Mouse (Mus musculus) ES-Bruce4 (cell line): ENCODE results near the gene Ubxn1. TPM values are rescaled to one million over a fixed set of nuclear protein-coding genes. Genes with fewer than 3 reads are reported as not detected.

Experiments
- H3K27ac ChIP-seq: 2 replicates; pipeline ENCODE4 v1.5.1; 2012; ENCODE audit warnings: low read length, inconsistent platforms; ENCODE audit not compliant: insufficient read depth
- H3K27me3 ChIP-seq: 2 replicates; pipeline ENCODE4 v1.6.1; 2012; ENCODE audit warnings: mild to moderate bottlenecking, low read length, inconsistent platforms; ENCODE audit not compliant: control insufficient read depth, poor library complexity, insufficient read depth, severe bottlenecking
- H3K36me3 ChIP-seq: 2 replicates; pipeline ENCODE4 v1.6.1; 2012; ENCODE audit warnings: inconsistent platforms, mild to moderate bottlenecking, low read length, moderate library complexity; ENCODE audit not compliant: control insufficient read depth, poor library complexity, insufficient read depth, severe bottlenecking
- H3K4me1 ChIP-seq: one replicate; pipeline ENCODE4 v1.8.1; 2011; ENCODE audit warnings: low read length; ENCODE audit not compliant: control insufficient read depth, insufficient read depth
- H3K4me3 ChIP-seq: 2 replicates; pipeline ENCODE4 v1.5.1; 2011; ENCODE audit warnings: low read depth, mild to moderate bottlenecking, low read length
- H3K9ac ChIP-seq: 2 replicates; pipeline ENCODE4 v1.6.1; 2012; ENCODE audit warnings: low read depth, mild to moderate bottlenecking, inconsistent platforms; ENCODE audit not compliant: poor library complexity, severe bottlenecking
- H3K9me3 ChIP-seq: replicated peaks from 2 replicates; pipeline ENCODE4 v1.6.1; 2012; ENCODE audit warnings: mild to moderate bottlenecking, low read length, inconsistent platforms; ENCODE audit not compliant: control insufficient read depth, poor library complexity, insufficient read depth, severe bottlenecking
- CTCF ChIP-seq: IDR thresholded peaks from one replicate; pipeline ENCODE4 v1.8.1; 2011; ENCODE audit warnings: low read depth, low read length
- EP300 ChIP-seq: IDR thresholded peaks from 2 replicates; pipeline ENCODE4 v1.6.1; 2011; ENCODE audit warnings: low read depth, low read length; ENCODE audit not compliant: insufficient read depth
- POLR2A ChIP-seq: IDR thresholded peaks from one replicate; pipeline ENCODE4 v1.8.1; 2011; ENCODE audit warnings: low read length; ENCODE audit not compliant: insufficient read depth
- polyA plus RNA-seq: library from polyadenylated mRNA; stranded (reverse); fragments of >200 nt; gene quantifications from 2 replicates; pipeline ENCODE4 v1.2.4, GENCODE M21; 2011; ENCODE audit warnings: low read depth; ENCODE audit not compliant: missing spikeins, insufficient read depth, insufficient read length

The Ubxn1 gene
- polyA plus RNA-seq, 1 experiment, result 201 TPM

DNA sequence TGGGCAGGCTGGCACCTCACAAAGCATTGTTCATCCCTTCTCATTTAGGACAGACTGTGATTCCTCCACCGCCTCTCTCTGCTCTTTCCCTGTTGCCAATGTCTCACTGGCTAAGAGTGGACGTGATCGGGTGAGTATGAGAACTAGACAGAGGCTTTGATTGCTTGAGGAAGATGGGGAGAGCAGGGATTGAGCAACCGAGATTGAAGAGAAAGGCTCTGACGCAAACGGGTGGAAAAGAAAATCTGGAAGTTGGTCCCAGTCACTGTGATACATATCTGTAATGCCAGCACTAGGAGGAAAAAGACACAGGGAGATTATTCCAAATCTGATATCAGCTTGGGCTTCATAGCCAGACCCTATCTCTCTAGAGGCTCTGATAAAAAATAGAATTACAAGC is 28.3 kb upstream of the Ubxn1 start:
- TF ChIP-seq POLR2A (no peak), CTCF (no peak), EP300 (no peak)
- H3K4me3 ChIP-seq, result no peak overlapping the region
- H3K9me3 ChIP-seq, result no peaks in the 10 kb centered on the region
- peaks cover 2% of the 10 kb centered on the region for H3K4me1 ChIP-seq
- no peaks in the 10 kb centered on the region for H3K27me3 ChIP-seq
- peaks cover 13% of the 10 kb centered on the region for H3K36me3 ChIP-seq
- H3K9ac ChIP-seq, result no peak overlapping the region
- no peak overlapping the region for H3K27ac ChIP-seq

DNA sequence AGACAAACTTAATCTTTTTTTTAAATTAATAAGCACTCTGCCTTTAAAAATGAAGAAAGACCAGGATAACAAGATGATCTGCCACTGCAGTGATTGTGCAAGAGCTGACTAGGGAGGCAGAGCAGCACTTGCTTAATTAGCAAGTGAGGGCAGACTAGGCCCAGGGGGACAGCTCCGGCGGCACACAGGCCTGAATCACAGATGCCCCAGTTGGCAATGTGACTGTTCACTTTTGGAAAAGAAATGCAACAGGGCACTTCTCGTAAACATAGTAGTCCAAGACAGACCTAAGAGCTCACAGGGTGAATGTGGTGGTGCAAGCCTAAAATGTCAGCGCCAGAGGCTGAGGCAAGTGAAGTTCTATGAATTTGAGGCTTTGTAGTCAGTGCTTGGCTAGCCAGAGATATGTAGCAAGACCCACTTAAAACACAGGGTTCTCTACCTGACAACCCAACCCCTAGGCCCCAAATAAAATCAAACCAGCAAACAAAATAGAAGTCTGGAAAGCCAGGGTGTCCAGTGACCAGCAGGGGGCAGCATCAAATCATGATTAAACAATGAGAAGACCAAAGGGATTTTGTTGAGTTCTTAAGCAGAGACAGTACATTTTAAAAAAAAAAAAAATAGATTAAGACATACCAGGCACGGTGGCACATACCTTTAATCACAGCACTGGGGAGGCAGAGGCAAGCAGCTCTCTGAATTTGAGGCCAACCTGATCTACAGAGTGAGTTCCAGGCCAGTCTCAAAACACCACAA is 26.7 kb upstream of the Ubxn1 start:
- H3K27me3 ChIP-seq, result no peaks in the 10 kb centered on the region
- H3K36me3 ChIP-seq, result peaks cover 13% of the 10 kb centered on the region
- no peaks in the 10 kb centered on the region for H3K9me3 ChIP-seq
- TF ChIP-seq POLR2A (no peak), CTCF (no peak), EP300 (no peak)
- H3K4me3 ChIP-seq, result no peak overlapping the region
- no peak overlapping the region for H3K9ac ChIP-seq
- no peak overlapping the region for H3K27ac ChIP-seq
- peaks cover 2% of the 10 kb centered on the region for H3K4me1 ChIP-seq

DNA sequence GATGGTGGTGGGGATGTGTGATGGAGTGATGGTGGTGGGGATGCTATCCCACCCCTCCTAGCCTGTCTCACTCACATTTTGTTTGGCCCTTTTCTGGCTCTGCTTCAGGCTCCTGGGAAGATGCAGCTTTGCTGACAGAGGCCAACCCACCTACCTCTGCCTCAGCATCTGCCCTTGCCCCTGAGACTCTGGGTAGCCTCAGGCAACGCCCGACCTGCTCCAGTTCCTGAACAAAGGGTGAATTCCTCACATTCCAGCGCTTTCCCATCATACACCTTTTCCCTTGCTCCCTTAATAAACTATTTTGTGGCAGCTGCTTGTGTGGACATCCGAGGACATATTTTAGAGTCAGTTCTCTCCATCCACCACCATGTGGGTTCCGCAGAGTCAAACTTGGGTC is 22.9 kb upstream of the Ubxn1 start:
- no peaks in the 10 kb centered on the region for H3K27me3 ChIP-seq
- no peak overlapping the region for H3K27ac ChIP-seq
- no peak overlapping the region for H3K4me3 ChIP-seq
- peaks cover 2% of the 10 kb centered on the region for H3K4me1 ChIP-seq
- TF ChIP-seq EP300 (peak; percentile 49; the same call in 1 of the 2 replicates), CTCF (no peak)
- H3K9me3 ChIP-seq, result no peaks in the 10 kb centered on the region
- no peak overlapping the region for H3K9ac ChIP-seq
- H3K36me3 ChIP-seq, result peaks cover 7% of the 10 kb centered on the region

DNA sequence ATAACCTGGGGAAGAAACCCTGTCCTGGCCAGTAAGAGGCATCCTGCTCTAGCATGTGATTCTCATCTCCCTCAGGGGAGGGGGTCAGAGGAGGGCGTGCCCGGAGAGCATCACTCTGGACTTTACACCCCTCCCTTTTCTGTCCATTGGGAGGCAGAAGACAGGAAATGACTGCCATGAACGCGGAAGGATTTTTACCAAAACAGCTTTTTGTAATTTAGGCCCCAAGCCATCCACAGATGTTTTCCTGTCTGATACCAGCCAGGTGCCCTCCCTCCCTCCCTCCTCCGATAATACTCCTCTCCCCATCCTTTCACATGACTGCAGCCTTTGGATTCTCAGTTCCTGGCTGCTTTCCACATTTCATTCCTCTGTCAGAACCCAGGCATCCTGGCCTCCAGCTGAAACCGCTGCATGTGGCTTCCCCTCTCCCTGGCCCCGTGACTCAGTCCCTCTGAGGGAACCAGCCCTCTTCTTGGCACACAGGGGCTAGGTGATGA is 20.8 kb upstream of the Ubxn1 start, which contains the start of gene Lrrn4cl:
Gene Lrrn4cl (plus strand): TSS at position 367 of the 500 bp plus-strand sequence.
- Histone ChIP-seq H3K27ac (peak within 1 kb of the TSS; percentile 58), H3K4me1 (peaks cover 2% of the 10 kb centered on the region), H3K36me3 (peaks cover 7% of the 10 kb centered on the region), H3K9me3 (no peaks in the 10 kb centered on the region), H3K9ac (peak within 1 kb of the TSS; percentile 66), H3K27me3 (no peaks in the 10 kb centered on the region), H3K4me3 (peak within 1 kb of the TSS; percentile 62)
- TF ChIP-seq EP300, result no peak
- TF ChIP-seq POLR2A, result peak; percentile 9
- no peak for TF ChIP-seq CTCF

DNA sequence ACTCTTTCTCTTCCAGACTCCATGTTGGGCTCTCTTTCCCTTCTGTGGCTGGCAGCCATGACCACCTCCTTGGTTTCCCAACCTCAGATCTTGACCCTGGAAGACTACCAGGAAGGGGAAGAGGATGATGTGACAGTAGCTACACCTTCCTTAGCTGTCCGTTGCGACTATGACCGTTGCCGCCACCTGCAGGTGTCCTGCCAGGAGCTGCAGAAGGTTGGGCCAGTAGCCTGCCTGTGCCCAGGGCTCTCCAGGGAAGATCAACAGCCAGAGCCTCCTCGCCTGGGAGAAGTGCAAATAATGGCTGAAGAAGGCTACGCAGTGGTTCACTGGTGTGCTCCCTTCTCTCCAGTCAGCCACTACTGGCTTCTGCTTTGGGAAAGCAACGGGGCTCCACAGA is 19.7 kb upstream of the Ubxn1 start:
- Histone ChIP-seq H3K36me3 (peaks cover 2% of the 10 kb centered on the region), H3K27ac (no peak overlapping the region), H3K4me3 (peak overlapping the region; percentile 46), H3K4me1 (peaks cover 2% of the 10 kb centered on the region), H3K9me3 (no peaks in the 10 kb centered on the region), H3K9ac (0 out of 2 replicates have a peak overlapping the region, but pooled peaks have one; percentile 9), H3K27me3 (no peaks in the 10 kb centered on the region)
- no peak for TF ChIP-seq POLR2A
- peak; percentile 47 for TF ChIP-seq CTCF

DNA sequence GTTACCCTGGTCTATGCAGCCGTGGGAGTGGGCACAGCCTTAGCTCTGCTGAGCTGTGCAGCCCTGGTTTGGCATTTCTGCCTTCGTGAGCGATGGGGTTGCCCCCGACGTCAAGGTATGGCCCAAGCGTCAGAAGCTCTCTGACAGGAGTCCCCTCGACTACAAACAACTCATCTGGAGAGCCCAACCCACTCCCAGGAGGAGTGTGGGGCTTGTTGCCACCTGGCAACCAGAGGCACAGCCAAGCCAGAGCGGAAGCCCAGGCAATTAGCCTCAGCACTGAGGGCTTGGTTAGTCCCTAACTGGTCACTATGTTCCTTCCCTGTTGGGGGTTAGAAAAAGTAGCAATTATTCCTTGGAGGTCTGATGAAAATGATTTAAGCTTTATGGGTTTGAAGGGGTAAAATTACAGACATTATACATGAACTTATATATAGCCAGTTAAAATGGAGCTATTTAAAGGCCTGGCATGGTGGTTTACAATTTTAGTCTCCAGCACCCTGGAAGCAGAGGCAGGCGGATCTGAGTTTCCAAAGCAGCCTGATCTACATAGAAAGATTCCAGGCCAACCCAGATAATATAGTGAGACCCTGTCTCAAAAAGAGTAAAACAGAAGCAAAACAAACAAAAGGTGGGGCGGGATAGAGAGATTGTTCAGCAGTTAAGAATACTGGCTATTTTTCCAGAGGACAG is 18.9 kb upstream of the Ubxn1 start:
- Histone ChIP-seq H3K9me3 (no peaks in the 10 kb centered on the region), H3K36me3 (no peaks in the 10 kb centered on the region), H3K9ac (0 out of 2 replicates have a peak overlapping the region, but pooled peaks have one; percentile 9), H3K4me1 (peaks cover 2% of the 10 kb centered on the region), H3K27me3 (no peaks in the 10 kb centered on the region), H3K27ac (no peak overlapping the region), H3K4me3 (peak overlapping the region; percentile 46)
- TF ChIP-seq EP300 (no peak), POLR2A (no peak)
